Mouse (Mus musculus): ENCODE data around the gene Gm4450. TPM values are rescaled to one million over a fixed set of nuclear protein-coding genes. Genes with fewer than 3 reads are reported as not detected.
"Not testable (repeated sequence)": the region's sequence is repeated elsewhere in the genome, so short reads cannot be mapped to it uniquely, and the experiment has no call there.

The Gm4450 gene
- polyA plus RNA-seq, 1 experiment from 2014 or later = not detected

DNA sequence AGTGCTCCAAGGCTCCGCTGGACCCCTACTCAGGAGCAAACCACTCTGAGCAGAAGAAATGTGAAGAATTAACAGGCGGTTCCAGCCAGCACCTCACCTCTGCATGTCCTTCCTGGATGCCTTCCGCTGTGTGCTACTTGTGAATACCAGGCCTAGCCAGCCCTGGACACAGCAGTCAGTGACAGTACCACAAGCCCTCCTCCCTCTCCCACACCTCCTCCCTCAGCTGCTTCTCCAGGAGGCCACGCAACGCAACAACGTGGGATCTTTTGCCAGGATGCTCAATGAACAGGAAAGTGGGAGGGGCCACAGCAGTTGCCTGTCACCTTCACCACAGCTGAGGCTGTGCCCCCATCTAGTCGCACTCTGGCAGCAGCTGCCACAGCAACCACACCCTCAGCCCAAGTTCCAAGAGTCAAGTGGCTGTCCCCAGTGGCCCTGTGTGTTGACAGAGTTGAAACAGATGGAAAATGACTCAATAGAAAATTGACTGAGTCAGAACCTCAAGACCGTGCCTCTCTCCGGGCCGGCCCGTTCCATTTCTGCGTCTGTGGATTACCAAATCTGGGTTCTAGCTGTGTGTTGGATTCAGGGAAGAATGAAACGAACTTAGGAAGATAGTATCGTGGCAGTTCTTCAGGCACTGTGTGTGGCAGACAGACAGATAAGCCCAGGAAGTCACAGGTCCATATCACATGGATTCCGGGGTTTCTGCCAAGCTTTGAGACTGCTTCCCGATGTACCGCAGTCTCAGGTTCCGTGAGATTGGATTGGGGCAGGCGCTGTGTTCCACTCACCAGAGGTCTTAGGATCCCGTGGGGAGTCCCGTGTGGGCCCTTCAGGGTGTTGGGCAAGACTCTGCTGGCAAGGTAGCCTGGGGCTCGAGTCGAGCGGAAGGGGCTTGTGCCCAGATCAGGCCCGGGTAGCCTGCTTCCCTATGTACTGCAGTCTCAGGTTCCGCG, 46.0 kb downstream of the Gm4450 start:
- not testable (repeated sequence) for H3K36me3 ChIP-seq (ENCODE audit: control insufficient read depth, insufficient read depth, low read length); H3K4me2 ChIP-seq (ENCODE audit: low read depth); H3K4me3 ChIP-seq (ENCODE audit: low read depth, low read length); ATAC-seq (ENCODE audit: insufficient read depth, low FRiP score, low TSS enrichment); H3K4me1 ChIP-seq (ENCODE audit: control insufficient read depth, insufficient read depth, low read length); H3K27me3 ChIP-seq (ENCODE audit: control insufficient read depth, insufficient read depth, low read length); H3K9me3 ChIP-seq (ENCODE audit: control insufficient read depth, low read length); DNase-seq (ENCODE audit: low spot score); H3K27ac ChIP-seq (ENCODE audit: low read depth, low read length); H3K9ac ChIP-seq (ENCODE audit: low read length)
- 94% methylated on average over 15 of the region's 27 CpGs for WGBS

GRCm38 (mm10) chr3:98407261-98407780, 49.6 kb downstream of the Gm4450 start:
- not testable (repeated sequence) for H3K4me2 ChIP-seq (ENCODE audit: low read depth); DNase-seq (ENCODE audit: low spot score); H3K9me3 ChIP-seq (ENCODE audit: control insufficient read depth, low read length); H3K27ac ChIP-seq (ENCODE audit: low read depth, low read length); H3K4me1 ChIP-seq (ENCODE audit: control insufficient read depth, insufficient read depth, low read length); H3K27me3 ChIP-seq (ENCODE audit: control insufficient read depth, insufficient read depth, low read length); ATAC-seq (ENCODE audit: insufficient read depth, low FRiP score, low TSS enrichment); H3K9ac ChIP-seq (ENCODE audit: low read length); H3K36me3 ChIP-seq (ENCODE audit: control insufficient read depth, insufficient read depth, low read length); H3K4me3 ChIP-seq (ENCODE audit: low read depth, low read length)
- WGBS = 68% methylated on average over 5 of the region's 5 CpGs

DNA sequence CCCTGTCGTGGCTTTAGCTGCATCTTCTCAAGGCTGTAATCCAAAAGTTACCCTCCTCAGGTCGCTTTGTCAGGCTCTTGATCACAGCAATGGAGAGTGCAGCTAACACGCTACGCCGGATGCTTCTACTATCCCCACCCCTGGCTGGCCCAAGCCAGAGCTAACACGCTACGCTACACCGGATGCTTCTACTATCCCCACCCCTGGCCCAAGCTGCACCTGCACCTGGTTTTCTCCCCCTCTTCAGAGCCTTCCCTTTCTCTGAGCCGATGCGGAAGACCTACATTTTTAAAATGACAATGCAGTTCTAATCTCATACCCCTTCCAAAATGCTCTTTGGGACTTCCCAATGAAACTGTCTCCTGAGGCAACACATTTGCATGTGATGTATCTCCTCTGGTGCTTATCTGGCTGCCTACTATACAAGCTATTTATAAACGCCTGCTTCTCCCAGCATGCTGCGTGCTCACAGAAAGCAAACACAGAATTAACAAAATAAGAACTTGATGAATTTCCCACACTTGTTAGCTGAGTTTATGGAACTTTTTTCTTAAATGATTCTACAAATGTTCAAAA, 50.3 kb downstream of the Gm4450 start:
- H3K4me1 ChIP-seq (ENCODE audit: control insufficient read depth, insufficient read depth, low read length); H3K27me3 ChIP-seq (ENCODE audit: control insufficient read depth, insufficient read depth, low read length); H3K4me3 ChIP-seq (ENCODE audit: low read depth, low read length); DNase-seq (ENCODE audit: low spot score); H3K27ac ChIP-seq (ENCODE audit: low read depth, low read length); H3K9ac ChIP-seq (ENCODE audit: low read length); ATAC-seq (ENCODE audit: insufficient read depth, low FRiP score, low TSS enrichment); H3K9me3 ChIP-seq (ENCODE audit: control insufficient read depth, low read length); H3K36me3 ChIP-seq (ENCODE audit: control insufficient read depth, insufficient read depth, low read length); H3K4me2 ChIP-seq (ENCODE audit: low read depth): not testable (repeated sequence)
- 64% methylated on average over 12 of the region's 12 CpGs for WGBS

DNA sequence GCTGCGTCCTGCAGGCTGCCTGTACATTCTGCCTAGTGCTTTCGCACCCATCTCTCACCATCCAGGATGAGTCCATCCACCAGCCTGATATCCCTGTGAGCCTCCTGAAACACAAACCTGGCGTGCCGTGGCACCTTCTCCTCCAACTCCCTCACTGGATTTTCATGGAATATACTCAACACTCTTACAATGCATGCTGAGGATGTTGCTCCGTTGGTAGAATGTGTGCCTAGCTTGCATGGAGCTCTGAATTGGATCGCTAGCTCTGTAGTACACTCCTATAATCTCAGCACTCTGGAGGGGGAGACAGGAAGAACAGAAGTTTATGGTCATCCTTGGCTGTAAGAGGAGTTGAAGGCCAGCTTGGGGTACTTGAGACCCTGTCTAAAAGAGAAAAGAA, 51.0 kb downstream of the Gm4450 start:
- H3K4me2 ChIP-seq (ENCODE audit: low read depth); H3K9me3 ChIP-seq (ENCODE audit: control insufficient read depth, low read length); ATAC-seq (ENCODE audit: insufficient read depth, low FRiP score, low TSS enrichment); H3K27me3 ChIP-seq (ENCODE audit: control insufficient read depth, insufficient read depth, low read length); H3K4me3 ChIP-seq (ENCODE audit: low read depth, low read length); DNase-seq (ENCODE audit: low spot score); H3K36me3 ChIP-seq (ENCODE audit: control insufficient read depth, insufficient read depth, low read length); H3K4me1 ChIP-seq (ENCODE audit: control insufficient read depth, insufficient read depth, low read length); H3K9ac ChIP-seq (ENCODE audit: low read length); H3K27ac ChIP-seq (ENCODE audit: low read depth, low read length): not testable (repeated sequence)
- 88% methylated on average over 5 of the region's 6 CpGs for WGBS

GRCm38 (mm10) chr3:98404268-98404895, 52.5 kb downstream of the Gm4450 start:
- not testable (repeated sequence) for H3K27me3 ChIP-seq (ENCODE audit: control insufficient read depth, insufficient read depth, low read length); H3K4me1 ChIP-seq (ENCODE audit: control insufficient read depth, insufficient read depth, low read length); H3K9me3 ChIP-seq (ENCODE audit: control insufficient read depth, low read length); H3K4me3 ChIP-seq (ENCODE audit: low read depth, low read length); H3K9ac ChIP-seq (ENCODE audit: low read length); ATAC-seq (ENCODE audit: insufficient read depth, low FRiP score, low TSS enrichment); H3K36me3 ChIP-seq (ENCODE audit: control insufficient read depth, insufficient read depth, low read length); DNase-seq (ENCODE audit: low spot score); H3K27ac ChIP-seq (ENCODE audit: low read depth, low read length); H3K4me2 ChIP-seq (ENCODE audit: low read depth)
- WGBS = 90% methylated on average over 8 of the region's 9 CpGs

Other genes starting within 250 kb of the Gm4450 start
- not detected in 2 replicates for gene Reg4, start 235.0 kb downstream of the Gm4450 start, polyA plus RNA-seq (2014; fragmentation: Nextera tagmentation; extraction: Ambion mirVana)
- gene Hmgcs2, start 176.7 kb downstream of the Gm4450 start, polyA plus RNA-seq (2014; fragmentation: Nextera tagmentation; extraction: Ambion mirVana) = 0.34 and 0.85 TPM in 2 replicates
- 315 and 321 TPM in 2 replicates for gene Phgdh, start 117.1 kb downstream of the Gm4450 start, polyA plus RNA-seq (2014; fragmentation: Nextera tagmentation; extraction: Ambion mirVana)
- gene Zfp697, start 74.7 kb downstream of the Gm4450 start, polyA plus RNA-seq (2014; fragmentation: Nextera tagmentation; extraction: Ambion mirVana) = 11.7 TPM in 2 replicates
- gene Hsd3b4, start 53.4 kb upstream of the Gm4450 start, polyA plus RNA-seq (2014; fragmentation: Nextera tagmentation; extraction: Ambion mirVana) = not detected in 2 replicates
- not detected in 2 replicates for gene Gm10681, start 131.7 kb upstream of the Gm4450 start, polyA plus RNA-seq (2014; fragmentation: Nextera tagmentation; extraction: Ambion mirVana)
- gene Hsd3b5, start 173.1 kb upstream of the Gm4450 start, polyA plus RNA-seq (2014; fragmentation: Nextera tagmentation; extraction: Ambion mirVana) = not detected in 2 replicates

All from neural tube, embryonic 11.5 days (tissue).